Mouse (Mus musculus) thymus, adult 2 months (tissue): ENCODE data around the gene Cilp.

Experiments used
- CTCF ChIP-seq: fragments of 200-500 bp; IDR thresholded peaks from 2 replicates; pipeline ENCODE4 v1.5.1; 2012; ENCODE audit warnings: mild to moderate bottlenecking, control low read depth, low read length, moderate library complexity, borderline replicate concordance; ENCODE audit not compliant: control insufficient read depth, poor library complexity, insufficient read depth; ENCODE audit errors: extremely low read depth
- POLR2A ChIP-seq: fragments of 200-500 bp; IDR thresholded peaks from 2 replicates; pipeline ENCODE4 v1.6.1; 2012; ENCODE audit warnings: mild to moderate bottlenecking, low read length, control low read depth, moderate library complexity; ENCODE audit not compliant: control insufficient read depth, poor library complexity, insufficient read depth; ENCODE audit errors: extremely low read depth

DNA sequence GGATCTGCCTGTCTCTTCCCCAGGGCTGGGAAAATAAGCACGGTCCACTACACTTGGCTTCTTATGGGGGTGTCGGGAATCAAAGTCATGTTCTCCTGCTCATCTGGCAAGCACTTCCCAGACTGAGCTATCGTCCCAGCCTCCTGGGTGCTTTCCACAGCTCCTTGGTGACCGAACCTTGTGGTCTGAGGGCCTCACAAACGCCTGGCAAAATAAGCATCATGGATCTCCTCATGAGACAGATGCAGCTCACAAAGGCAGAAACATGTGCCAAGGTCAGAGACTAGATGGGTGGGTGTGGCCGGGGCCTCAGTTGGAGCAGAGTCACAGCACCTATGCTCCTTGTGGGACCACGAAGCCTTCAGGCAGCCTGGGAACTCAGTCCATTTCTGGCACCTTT lies 5.6 kb upstream of the Cilp start:
- TF ChIP-seq CTCF (no peak), POLR2A (no peak)
